In genomic region chr13:54797356-54797755, GRCm38 (mm10) we compare ENCODE assay signal across 10 mouse cellular contexts. TPM values are rescaled to one million over a fixed set of nuclear protein-coding genes. Genes with fewer than 3 reads are reported as not detected.
DNase-seq lines count a peak whose midpoint lies in the region; ATAC-seq and TF ChIP-seq lines count a peak whose summit lies in the region.
"Had no signal": no experiment of that assay in that cellular context is flagged by ENCODE, and none has a peak within 500 bp of the region (broad histone marks: within the 10 kb centered on the region; RNA-seq: fewer than 3 reads in every experiment).

No protein-coding gene starts in this region.

- 35% methylated on average over 4 of the region's 4 CpGs for WGBS in heart, embryonic 11.5 days (ENCODE audit: insufficient replicate concordance)

- TF ChIP-seq CTCF in testis, adult 2 months (IDR thresholded peaks at IDR 0.05; ENCODE audit: control insufficient read depth, insufficient read depth, insufficient replicate concordance, low read depth, low read length): peak; percentile 66; the same call in 1 of the 2 replicates

- TF ChIP-seq POLR2A in testis, adult 2 months (IDR thresholded peaks at IDR 0.05; ENCODE audit: control insufficient read depth, low read depth, low read length): no peak

- no peak overlapping the region for H3K9ac ChIP-seq in heart, embryonic 11.5 days (ENCODE audit: low read depth, low read length)
- H3K9ac ChIP-seq: embryonic facial prominence, embryonic 12.5 days; neural tube, embryonic 13.5 days had no signal

- ATAC-seq in heart, embryonic 11.5 days (replicated peaks; ENCODE audit: insufficient number of reproducible peaks, low FRiP score, low TSS enrichment): no peak

- H3K4me1 ChIP-seq in heart, embryonic 11.5 days (ENCODE audit: control insufficient read depth, insufficient read depth, low read length): 0 out of 2 replicates have a peak, but pooled peaks cover 3% of the 10 kb centered on the region
- H3K4me1 ChIP-seq in testis, adult 2 months (ENCODE audit: control insufficient read depth, insufficient read depth, low read length): peaks cover 5% of the 10 kb centered on the region; the same call in 1 of the 2 replicates

- H3K27ac ChIP-seq in heart, embryonic 11.5 days (ENCODE audit: low read depth, low read length): no peak overlapping the region
- H3K27ac ChIP-seq in testis, adult 2 months (ENCODE audit: control insufficient read depth, insufficient read depth, low read depth, low read length): no peak overlapping the region
- H3K27ac ChIP-seq: embryonic facial prominence, embryonic 12.5 days; neural tube, embryonic 13.5 days had no signal

- H3K27me3 ChIP-seq in heart, embryonic 11.5 days (ENCODE audit: control insufficient read depth, insufficient read depth, low read length): peaks cover 18% of the 10 kb centered on the region
- no peaks in the 10 kb centered on the region for H3K27me3 ChIP-seq in testis, adult 2 months (ENCODE audit: control insufficient read depth, insufficient read depth, low read length)
- no peaks in the 10 kb centered on the region for H3K27me3 ChIP-seq in splenic B cell, adult 2 months (ENCODE audit: control insufficient read depth, insufficient read depth, low read length, poor library complexity, severe bottlenecking)

- H3K9me3 ChIP-seq in heart, embryonic 11.5 days (replicated peaks; ENCODE audit: control insufficient read depth, low read length): no peaks in the 10 kb centered on the region
- H3K9me3 ChIP-seq: embryonic facial prominence, embryonic 12.5 days; neural tube, embryonic 13.5 days had no signal

- no peak overlapping the region for H3K4me2 ChIP-seq in heart, embryonic 11.5 days
- H3K4me2 ChIP-seq: embryonic facial prominence, embryonic 12.5 days; neural tube, embryonic 13.5 days had no signal

- peak; percentile 36 for DNase-seq in heart, adult 8-10 months (ENCODE audit: low spot score)
- DNase-seq in testis, postnatal 14 days (ENCODE audit: low spot score): no peak
- DNase-seq in c-Kit-negative CD71-positive TER-119-positive erythroid progenitor cells, embryonic 14.5 days (ENCODE audit: low read depth, low spot score): peak; percentile 16
- DNase-seq in layer of hippocampus, postnatal 10 days (ENCODE audit: low spot score in 2 of 2): peak; percentile 48 to 56
- DNase-seq in splenic B cell, adult 2 months (ENCODE audit: low read depth, low spot score): peak; percentile 67
- no peak for DNase-seq in spleen, postnatal 4 days (ENCODE audit: low spot score in 2 of 2)

- H3K4me3 ChIP-seq in heart, embryonic 11.5 days (ENCODE audit: low read depth, low read length): no peak overlapping the region
- H3K4me3 ChIP-seq in testis, adult 2 months (ENCODE audit: control insufficient read depth, low read depth, low read length): no peak overlapping the region
- H3K4me3 ChIP-seq: embryonic facial prominence, embryonic 12.5 days; neural tube, embryonic 13.5 days had no signal

- no peaks in the 10 kb centered on the region for H3K36me3 ChIP-seq in heart, embryonic 11.5 days (ENCODE audit: control insufficient read depth, insufficient read depth, low read length)
- H3K36me3 ChIP-seq in testis, adult 2 months (ENCODE audit: control insufficient read depth, insufficient read depth, low read length): no peaks in the 10 kb centered on the region
- no peaks in the 10 kb centered on the region for H3K36me3 ChIP-seq in splenic B cell, adult 2 months (ENCODE audit: control insufficient read depth, insufficient read depth, low read length, poor library complexity, severe bottlenecking)
- H3K36me3 ChIP-seq: embryonic facial prominence, embryonic 12.5 days; neural tube, embryonic 13.5 days had no signal

RNA-seq across cellular contexts. Expression of gene Tspan17, which starts 8.2 kb away (rescaled TPM):
- total RNA-seq in heart, adult 8-10 months (2022): 10 to 100 TPM; 14.0 to 24.3 (median 18.1) TPM
- polyA plus RNA-seq in heart, embryonic 11.5 days (2014; fragmentation: Nextera tagmentation; extraction: Ambion mirVana): 2.4 and 3.9 TPM in 2 replicates
- polyA plus RNA-seq in testis, adult 2 months (2012; rRNA removed): 12.4 and 14.3 TPM in 2 replicates
- 10 to 100 TPM; 85.6 to 92.1 TPM for total RNA-seq in layer of hippocampus, postnatal 10 days (2021)

RNA-seq across cellular contexts. Expression of gene Eif4e1b, which starts 13.6 kb away (rescaled TPM):
- not detected for total RNA-seq in heart, adult 8-10 months (2022)
- polyA plus RNA-seq in heart, embryonic 11.5 days (2014; fragmentation: Nextera tagmentation; extraction: Ambion mirVana): not detected in 2 replicates
- polyA plus RNA-seq in testis, adult 2 months (2012; rRNA removed): 0.43 and 0.51 TPM in 2 replicates
- total RNA-seq in layer of hippocampus, postnatal 10 days (2021): not detected
- polyA plus RNA-seq: embryonic facial prominence, embryonic 12.5 days; neural tube, embryonic 13.5 days had no signal

RNA-seq across cellular contexts. Expression of gene Sncb, which starts 31.0 kb away (rescaled TPM):
- total RNA-seq in heart, adult 8-10 months (2022): under 1 TPM in 1 of 4 experiments, not detected in 3; 0.46 TPM
- 0.27 and 0.59 TPM in 2 replicates for polyA plus RNA-seq in heart, embryonic 11.5 days (2014; fragmentation: Nextera tagmentation; extraction: Ambion mirVana)
- polyA plus RNA-seq in testis, adult 2 months (2012; rRNA removed): 1.2 and 2.0 TPM in 2 replicates
- total RNA-seq in layer of hippocampus, postnatal 10 days (2021): 100 to 1,000 TPM; 503 to 525 TPM

RNA-seq across cellular contexts. Expression of gene Gprin1, which starts 47.7 kb away (rescaled TPM):
- total RNA-seq in heart, adult 8-10 months (2022): under 1 TPM in 1 of 4 experiments, not detected in 3; 0.16 TPM
- 0.13 TPM in 2 replicates for polyA plus RNA-seq in heart, embryonic 11.5 days (2014; fragmentation: Nextera tagmentation; extraction: Ambion mirVana)
- polyA plus RNA-seq in testis, adult 2 months (2012; rRNA removed): 0.02 and 0.06 TPM in 2 replicates
- 100 to 1,000 TPM; 204 TPM for total RNA-seq in layer of hippocampus, postnatal 10 days (2021)

Comparison
In these comparisons a context has a peak if more than half of its experiments do, and no peak if none do; other contexts are left out.
1. DNase-seq: peak in heart, adult 8-10 months (single experiment), c-Kit-negative CD71-positive TER-119-positive erythroid progenitor cells, embryonic 14.5 days (single experiment), layer of hippocampus, postnatal 10 days (2 of 2) and splenic B cell, adult 2 months (single experiment); none in testis, postnatal 14 days (single experiment) and spleen, postnatal 4 days (0 of 2).
2. RNA of gene Sncb, which starts 31.0 kb away (total RNA-seq): 503 to 525 TPM in layer of hippocampus, postnatal 10 days; 0.46 TPM in heart, adult 8-10 months; every median in the first group is over 100 times any median in the second.